Comparison of ENCODE assay signal across 9 mouse cellular contexts in the genomic region with DNA sequence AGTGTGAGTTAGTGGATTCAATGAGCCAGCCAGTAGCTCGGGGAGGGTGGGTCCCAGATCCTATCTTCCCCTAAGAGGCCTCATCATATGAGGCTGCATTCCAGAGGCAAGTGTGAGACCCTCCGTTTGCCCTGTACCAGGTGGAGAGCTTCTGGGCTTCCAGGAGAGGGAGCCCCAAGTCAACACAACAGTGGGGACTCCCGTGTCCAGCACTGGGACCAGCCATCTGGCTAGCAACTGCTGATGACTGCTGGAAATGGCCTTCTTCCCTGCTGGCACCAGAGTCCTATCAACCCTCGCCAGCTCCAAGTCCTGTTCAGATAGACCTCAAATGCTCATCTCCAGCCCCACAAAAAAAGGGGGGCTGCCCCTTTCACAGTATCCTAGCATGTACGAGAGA. TPM values are rescaled to one million over a fixed set of nuclear protein-coding genes. Genes with fewer than 3 reads are reported as not detected.
DNase-seq lines count a peak whose midpoint lies in the region; ATAC-seq and TF ChIP-seq lines count a peak whose summit lies in the region.
"Had no signal": no experiment of that assay in that cellular context is flagged by ENCODE, and none has a peak within 500 bp of the region (broad histone marks: within the 10 kb centered on the region; RNA-seq: fewer than 3 reads in every experiment).

No protein-coding gene starts in this region.

- TF ChIP-seq EP300 in stomach, postnatal 0 days (optimal IDR thresholded peaks at IDR 0.05): no peak

- H3K36me3 ChIP-seq in embryonic facial prominence, embryonic 10.5 days (replicated peaks): no peaks in the 10 kb centered on the region
- no peaks in the 10 kb centered on the region for H3K36me3 ChIP-seq in stomach, postnatal 0 days (ENCODE audit: control insufficient read depth, insufficient read depth, low read length)

- no peak for ATAC-seq in stomach, postnatal 0 days (ENCODE audit: low FRiP score, low TSS enrichment)
- no peak for ATAC-seq in activated CD4-positive, CD25-positive, alpha-beta regulatory T cell, adult 4 months

- no peak overlapping the region for H3K9ac ChIP-seq in stomach, postnatal 0 days (ENCODE audit: low read length)

- no peak overlapping the region for H3K4me2 ChIP-seq in stomach, postnatal 0 days (replicated peaks; ENCODE audit: low read depth)

- no peaks in the 10 kb centered on the region for H3K9me3 ChIP-seq in embryonic facial prominence, embryonic 10.5 days
- no peaks in the 10 kb centered on the region for H3K9me3 ChIP-seq in stomach, postnatal 0 days (ENCODE audit: control insufficient read depth, low read length)

- H3K27ac ChIP-seq in embryonic facial prominence, embryonic 10.5 days (replicated peaks): no peak overlapping the region
- no peak overlapping the region for H3K27ac ChIP-seq in stomach, postnatal 0 days (replicated peaks)

- WGBS in embryonic facial prominence, embryonic 10.5 days: 52% methylated on average over 5 of the region's 5 CpGs
- 34% methylated on average over 5 of the region's 5 CpGs for WGBS in stomach, postnatal 0 days

- peaks cover 31% of the 10 kb centered on the region for H3K27me3 ChIP-seq in embryonic facial prominence, embryonic 10.5 days (replicated peaks; ENCODE audit: low read depth, poor library complexity, severe bottlenecking)
- no peaks in the 10 kb centered on the region for H3K27me3 ChIP-seq in stomach, postnatal 0 days (ENCODE audit: control insufficient read depth, insufficient read depth, low read length)

- TF ChIP-seq CTCF in stomach, postnatal 0 days (IDR thresholded peaks at IDR 0.05; ENCODE audit: low read depth): peak; percentile 59

- H3K4me3 ChIP-seq in embryonic facial prominence, embryonic 10.5 days: no peak overlapping the region
- H3K4me3 ChIP-seq in stomach, postnatal 0 days (ENCODE audit: low read depth, low read length): no peak overlapping the region

- DNase-seq in adrenal gland, adult 2 months: peak; percentile 40
- DNase-seq in adrenal gland, postnatal 4 days (ENCODE audit: low spot score in 2 of 2): no peak
- DNase-seq in layer of hippocampus, adult 9-11 months: peak; percentile 29
- DNase-seq in layer of hippocampus, adult 18-20 months (ENCODE audit: low spot score in 2 of 2): no peak
- peak; percentile 8 for DNase-seq in A20 (ENCODE audit: low read depth, low spot score)
- peak; percentile 35 for DNase-seq in embryonic facial prominence, embryonic 10.5 days (ENCODE audit: low spot score)
- peak; percentile 22 for DNase-seq in stomach, postnatal 0 days (ENCODE audit: low spot score)

- H3K4me1 ChIP-seq in embryonic facial prominence, embryonic 10.5 days: peaks cover under 1% of the 10 kb centered on the region; the same call in 1 of the 2 replicates
- H3K4me1 ChIP-seq in stomach, postnatal 0 days (replicated peaks; ENCODE audit: control insufficient read depth, insufficient read depth): no peaks in the 10 kb centered on the region

RNA-seq across cellular contexts. Expression of a gene that starts 10.9 kb away (rescaled TPM):
- 10 to 100 TPM in 1 of 2 experiments, 1 to 10 TPM in 1; 6.5 to 35.4 TPM for total RNA-seq in adrenal gland, adult 2 months (2021)
- polyA plus RNA-seq in adrenal gland, adult 2 months (2012; rRNA removed): 8.9 and 13.8 TPM in 2 replicates
- total RNA-seq in adrenal gland, postnatal 4 days (2021): 10 to 100 TPM; 11.1 to 13.6 TPM
- total RNA-seq in layer of hippocampus, adult 18-20 months (2021): 10 to 100 TPM; 15.7 to 19.6 TPM
- polyA plus RNA-seq in embryonic facial prominence, embryonic 10.5 days (2016; fragmentation: Nextera tagmentation; extraction: Ambion mirVana): 5.5 and 6.7 TPM in 2 replicates
- 0.18 and 0.22 TPM in 2 replicates for polyA plus RNA-seq in stomach, postnatal 0 days (2015; fragmentation: Nextera tagmentation; extraction: Ambion mirVana)
- polyA plus RNA-seq in activated CD4-positive, CD25-positive, alpha-beta regulatory T cell, adult 4 months (2017; shearing (Covaris generic)): not detected
- total RNA-seq: neutrophil, adult 5-6 weeks had no signal

RNA-seq across cellular contexts. Expression of a gene that starts 46.1 kb away (rescaled TPM):
- 1 to 10 TPM; 1.6 to 3.3 TPM for total RNA-seq in adrenal gland, adult 2 months (2021)
- polyA plus RNA-seq in adrenal gland, adult 2 months (2012; rRNA removed): 4.3 and 5.4 TPM in 2 replicates
- 1 to 10 TPM; 5.6 to 6.3 TPM for total RNA-seq in adrenal gland, postnatal 4 days (2021)
- 1 to 10 TPM; 1.9 to 2.1 TPM for total RNA-seq in layer of hippocampus, adult 18-20 months (2021)
- 0.26 and 0.62 TPM in 2 replicates for polyA plus RNA-seq in embryonic facial prominence, embryonic 10.5 days (2016; fragmentation: Nextera tagmentation; extraction: Ambion mirVana)
- 0.98 and 1.3 TPM in 2 replicates for polyA plus RNA-seq in stomach, postnatal 0 days (2015; fragmentation: Nextera tagmentation; extraction: Ambion mirVana)
- under 1 TPM; 0.20 to 0.31 TPM for polyA plus RNA-seq in activated CD4-positive, CD25-positive, alpha-beta regulatory T cell, adult 4 months (2017; shearing (Covaris generic))

Comparison
In these comparisons a context has a peak if more than half of its experiments do, and no peak if none do; other contexts are left out.
1. DNase-seq: peak in adrenal gland, adult 2 months (single experiment), layer of hippocampus, adult 9-11 months (single experiment), A20 (single experiment), embryonic facial prominence, embryonic 10.5 days (single experiment) and stomach, postnatal 0 days (single experiment); none in adrenal gland, postnatal 4 days (0 of 2) and layer of hippocampus, adult 18-20 months (0 of 2).